Mouse (Mus musculus) embryonic facial prominence, embryonic 11.5 days (tissue): ENCODE results near the gene Cds1. TPM values are rescaled to one million over a fixed set of nuclear protein-coding genes. Genes with fewer than 3 reads are reported as not detected.

Experiments used
- ATAC-seq: fragments of 200-750 bp; cut with Nextera tagmentation; replicated peaks from 2 replicates; pipeline ENCODE4 v1.8.0; 2017; ENCODE audit warnings: low read depth; ENCODE audit not compliant: insufficient number of reproducible peaks, low FRiP score, low TSS enrichment
- DNase-seq: peaks from one replicate; pipeline ENCODE4 v3.0.0-alpha.2; 2015; ENCODE audit warnings: low spot score
- H3K27ac ChIP-seq: fragments of 300-500 bp; sonication (generic); replicated peaks from 2 replicates; pipeline ENCODE4 v1.5.1; 2014; ENCODE audit warnings: mild to moderate bottlenecking, low read depth, low read length, control low read depth
- H3K27me3 ChIP-seq: fragments of 300-500 bp; sonication (generic); 2 replicates; pipeline ENCODE4 v1.6.1; 2014; ENCODE audit warnings: mild to moderate bottlenecking, low read length, moderate library complexity, mixed read lengths; ENCODE audit not compliant: control insufficient read depth, insufficient read depth
- H3K36me3 ChIP-seq: fragments of 300-500 bp; sonication (generic); replicated peaks from 2 replicates; pipeline ENCODE4 v1.6.1; 2014; ENCODE audit warnings: low read depth, mild to moderate bottlenecking, low read length, moderate library complexity, mixed read lengths; ENCODE audit not compliant: control insufficient read depth, insufficient read depth
- H3K4me1 ChIP-seq: fragments of 300-500 bp; sonication (generic); 2 replicates; pipeline ENCODE4 v1.6.1; 2014; ENCODE audit warnings: low read length, mixed read lengths; ENCODE audit not compliant: control insufficient read depth, insufficient read depth
- H3K4me2 ChIP-seq: fragments of 300-500 bp; sonication (generic); 2 replicates; pipeline ENCODE4 v1.6.1; 2014; ENCODE audit warnings: low read depth, mild to moderate bottlenecking, control low read depth, low read length, moderate library complexity
- H3K4me3 ChIP-seq: fragments of 300-500 bp; sonication (generic); 2 replicates; pipeline ENCODE4 v1.5.1; 2014; ENCODE audit warnings: low read depth, low read length, control low read depth
- H3K9ac ChIP-seq: fragments of 300-500 bp; sonication (generic); replicated peaks from 2 replicates; pipeline ENCODE4 v1.6.1; 2014; ENCODE audit warnings: mild to moderate bottlenecking, control low read depth, low read length
- H3K9me3 ChIP-seq: fragments of 300-500 bp; sonication (generic); replicated peaks from 2 replicates; pipeline ENCODE4 v1.6.1; 2016; ENCODE audit warnings: mild to moderate bottlenecking, low read length, inconsistent platforms, mixed read lengths; ENCODE audit not compliant: control insufficient read depth
- WGBS: fragments of 180-500 bp; shearing (Covaris S2); extraction: QIAGEN DNeasy Blood & Tissue Kit; methylation state at CpG from one replicate; pipeline ENCODE4 v1.1.7; 2014; 5-methylcytosine and 5-hydroxymethylcytosine counted together
- polyA plus RNA-seq: library from polyadenylated mRNA; unstranded; fragments of >200 nt; fragmentation: Nextera tagmentation; extraction: Ambion mirVana; gene quantifications from 2 replicates; pipeline ENCODE4 v1.2.1, GENCODE M21; 2014

Gene Cds1
- polyA plus RNA-seq, 1 experiment from 2014 or later = 1.4 TPM

- peaks cover 7% of the 10 kb centered on the region for H3K36me3 ChIP-seq
Measured at GRCm38 (mm10) chr5:101861786-101862571, 97.0 kb downstream of the Cds1 start.

GRCm38 (mm10) chr5:101862651-101863050 is 97.7 kb downstream of the Cds1 start:
- no peak overlapping the region for H3K9ac ChIP-seq
- WGBS = 83% methylated on average over 8 of the region's 8 CpGs
- DNase-seq = no peak

More at GRCm38 (mm10) chr5:101861786-101862571, 97.0 kb downstream of the Cds1 start:
- no peaks in the 10 kb centered on the region for H3K27me3 ChIP-seq
- H3K4me3 ChIP-seq = no peak overlapping the region
- H3K4me1 ChIP-seq = no peaks in the 10 kb centered on the region
- ATAC-seq = no peak
- no peak overlapping the region for H3K4me2 ChIP-seq
- H3K9ac ChIP-seq = no peak overlapping the region
- 85% methylated on average over 18 of the region's 18 CpGs for WGBS
- DNase-seq = no peak
- no peaks in the 10 kb centered on the region for H3K9me3 ChIP-seq
- no peak overlapping the region for H3K27ac ChIP-seq

GRCm38 (mm10) chr5:101863946-101864345 is 99.0 kb downstream of the Cds1 start:
- H3K27ac ChIP-seq = no peak overlapping the region
- no peak for DNase-seq
- no peak overlapping the region for H3K4me2 ChIP-seq
- no peak overlapping the region for H3K9ac ChIP-seq
- H3K9me3 ChIP-seq = no peaks in the 10 kb centered on the region
- no peak for ATAC-seq
- H3K4me1 ChIP-seq = no peaks in the 10 kb centered on the region
- H3K36me3 ChIP-seq = peaks cover 12% of the 10 kb centered on the region
- H3K4me3 ChIP-seq = no peak overlapping the region
- WGBS = 89% methylated on average over 6 of the region's 6 CpGs
- no peaks in the 10 kb centered on the region for H3K27me3 ChIP-seq

More at GRCm38 (mm10) chr5:101862651-101863050, 97.7 kb downstream of the Cds1 start:
- peaks cover 7% of the 10 kb centered on the region for H3K36me3 ChIP-seq
- no peak for ATAC-seq
- no peaks in the 10 kb centered on the region for H3K4me1 ChIP-seq
- no peaks in the 10 kb centered on the region for H3K9me3 ChIP-seq
- H3K27me3 ChIP-seq = no peaks in the 10 kb centered on the region
- no peak overlapping the region for H3K4me2 ChIP-seq
- no peak overlapping the region for H3K4me3 ChIP-seq
- H3K27ac ChIP-seq = no peak overlapping the region

GRCm38 (mm10) chr5:101866722-101867121 is 101.8 kb downstream of the Cds1 start:
- ATAC-seq (no peak), DNase-seq (no peak)
- H3K27ac ChIP-seq = no peak overlapping the region
- no peak overlapping the region for H3K9ac ChIP-seq
- no peaks in the 10 kb centered on the region for H3K9me3 ChIP-seq
- no peaks in the 10 kb centered on the region for H3K4me1 ChIP-seq
- peaks cover 24% of the 10 kb centered on the region for H3K36me3 ChIP-seq
- no peak overlapping the region for H3K4me3 ChIP-seq
- H3K4me2 ChIP-seq = no peak overlapping the region
- no peaks in the 10 kb centered on the region for H3K27me3 ChIP-seq
- WGBS = 81% methylated on average over 2 of the region's 2 CpGs

Other genes starting within 250 kb of the Cds1 start
- 0.93 and 1.3 TPM in 2 replicates for gene Nkx6-1, start 100.1 kb upstream of the Cds1 start, polyA plus RNA-seq